Mouse (Mus musculus) hindbrain, embryonic 16.5 days (tissue): ENCODE results near the gene Gm20888. TPM values are rescaled to one million over a fixed set of nuclear protein-coding genes. Genes with fewer than 3 reads are reported as not detected.
"Not testable (repeated sequence)": the region's sequence is repeated elsewhere in the genome, so short reads cannot be mapped to it uniquely, and the experiment has no call there.

Source experiments
- ATAC-seq: fragments of 200-750 bp; cut with Nextera tagmentation; 2 replicates; pipeline ENCODE4 v1.8.0; 2017; ENCODE audit warnings: moderate TSS enrichment, moderate library complexity
- H3K27ac ChIP-seq: fragments of 300-500 bp; sonication (generic); 2 replicates; pipeline ENCODE4 v1.5.1; 2014; ENCODE audit warnings: low read depth, mild to moderate bottlenecking, control low read depth, low read length, moderate library complexity
- H3K27me3 ChIP-seq: fragments of 300-500 bp; sonication (generic); replicated peaks from 2 replicates; pipeline ENCODE4 v1.6.1; 2014; ENCODE audit warnings: low read length; ENCODE audit not compliant: control insufficient read depth, insufficient read depth
- H3K36me3 ChIP-seq: fragments of 300-500 bp; sonication (generic); 2 replicates; pipeline ENCODE4 v1.6.1; 2014; ENCODE audit warnings: mild to moderate bottlenecking, low read length, moderate library complexity, mixed read lengths; ENCODE audit not compliant: control insufficient read depth, insufficient read depth
- H3K4me1 ChIP-seq: fragments of 300-500 bp; sonication (generic); 2 replicates; pipeline ENCODE4 v1.6.1; 2014; ENCODE audit warnings: low read depth, low read length; ENCODE audit not compliant: control insufficient read depth, insufficient read depth
- H3K4me2 ChIP-seq: fragments of 300-500 bp; sonication (generic); 2 replicates; pipeline ENCODE4 v1.6.1; 2014; ENCODE audit warnings: mild to moderate bottlenecking, low read length, control low read depth, moderate library complexity
- H3K4me3 ChIP-seq: fragments of 300-500 bp; sonication (generic); 2 replicates; pipeline ENCODE4 v1.5.1; 2014; ENCODE audit warnings: mild to moderate bottlenecking, low read length, control low read depth, moderate library complexity
- H3K9ac ChIP-seq: fragments of 300-500 bp; sonication (generic); 2 replicates; pipeline ENCODE4 v1.6.1; 2014; ENCODE audit warnings: low read depth, mild to moderate bottlenecking, control low read depth, low read length, moderate library complexity
- H3K9me3 ChIP-seq: fragments of 300-500 bp; sonication (generic); 2 replicates; pipeline ENCODE4 v1.6.1; 2014; ENCODE audit warnings: mild to moderate bottlenecking, low read length, moderate library complexity; ENCODE audit not compliant: control insufficient read depth
- WGBS: fragments of 180-500 bp; shearing (Covaris S2); extraction: QIAGEN DNeasy Blood & Tissue Kit; methylation state at CpG from one replicate; pipeline ENCODE4 v1.1.7; 2014; 5-methylcytosine and 5-hydroxymethylcytosine counted together
- polyA plus RNA-seq: library from polyadenylated mRNA; unstranded; fragments of >200 nt; fragmentation: Nextera tagmentation; extraction: Ambion mirVana; gene quantifications from 2 replicates; pipeline ENCODE4 v1.2.1, GENCODE M21; 2015

The Gm20888 gene
- not detected in 2 replicates for polyA plus RNA-seq

DNA sequence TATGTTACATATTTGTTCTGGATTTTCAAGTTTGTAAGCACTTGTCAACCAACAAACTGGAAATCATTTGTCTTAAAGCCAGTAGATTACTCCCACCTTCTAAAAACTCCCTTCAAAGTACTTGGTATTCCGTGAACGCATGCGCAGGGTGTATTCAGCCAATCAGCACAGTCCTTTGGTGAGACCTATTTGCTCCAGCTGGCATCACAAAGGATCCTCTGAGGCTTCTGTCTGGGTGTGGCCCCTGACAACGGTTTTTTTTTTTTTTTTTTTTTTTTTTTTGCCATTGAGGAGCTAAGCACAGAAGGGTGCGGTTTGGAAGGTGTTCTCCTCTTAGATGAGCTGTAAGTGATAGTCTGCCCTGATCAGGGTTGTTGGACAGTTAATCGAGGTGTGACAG is at the start of gene Gm20888:
Gene Gm20888, plus strand, starts transcription at position 301 of the 400 bp plus-strand sequence.
- not testable (repeated sequence) for H3K27ac ChIP-seq, H3K9ac ChIP-seq, H3K4me3 ChIP-seq, H3K27me3 ChIP-seq, ATAC-seq, H3K4me2 ChIP-seq, H3K9me3 ChIP-seq, H3K4me1 ChIP-seq, H3K36me3 ChIP-seq
- no CpG with 5 or more reads among the region's 6 CpGs for WGBS

Other genes starting within 250 kb of the Gm20888 start
- not detected in 2 replicates for gene Gm21118, start 168.2 kb upstream of the Gm20888 start, polyA plus RNA-seq
- not detected in 2 replicates for gene Gm29423, start 138.6 kb upstream of the Gm20888 start, polyA plus RNA-seq
- not detected in 2 replicates for gene Gm29644, start 138.5 kb upstream of the Gm20888 start, polyA plus RNA-seq